Mouse (Mus musculus) MEL (cell line): ENCODE results near the gene Smim24. TPM values are rescaled to one million over a fixed set of nuclear protein-coding genes. Genes with fewer than 3 reads are reported as not detected.

Experiments
- DNase-seq: peaks from one replicate; pipeline ENCODE4 v3.0.0; 2011; ENCODE audit warnings: low read depth, low spot score
- H3K27ac ChIP-seq: 2 replicates; pipeline ENCODE4 v1.5.1; 2012; ENCODE audit warnings: low read depth, mild to moderate bottlenecking, control low read depth, low read length, moderate library complexity; ENCODE audit not compliant: control insufficient read depth
- H3K27me3 ChIP-seq, 2 experiments: fragments of 150-350 bp in 1 of 2; sonication (generic) in 1 of 2; 2 replicates each; pipeline ENCODE4 v1.6.1; 2012; ENCODE audit warnings: low read length in 2 of 2, mild to moderate bottlenecking in 2 of 2, improper control_type of control experiment in 1 of 2, moderate library complexity in 1 of 2; ENCODE audit not compliant: insufficient read depth in 2 of 2, control insufficient read depth in 1 of 2
- H3K36me3 ChIP-seq, 2 experiments: 2 replicates each; pipeline ENCODE4 v1.6.1; 2012 to 2014; ENCODE audit warnings: low read length in 2 of 2, improper control_type of control experiment in 1 of 2, inconsistent platforms in 1 of 2, mild to moderate bottlenecking in 1 of 2; ENCODE audit not compliant: insufficient read depth in 2 of 2, control insufficient read depth in 1 of 2
- H3K4me1 ChIP-seq, 2 experiments: fragments of 150-350 bp in 1 of 2; sonication (generic) in 1 of 2; 2 replicates each; pipeline ENCODE4 v1.6.1; 2012; ENCODE audit warnings: low read length in 2 of 2, improper control_type of control experiment in 1 of 2, mild to moderate bottlenecking in 1 of 2; ENCODE audit not compliant: insufficient read depth in 2 of 2, control insufficient read depth in 1 of 2
- H3K4me3 ChIP-seq, 2 experiments: fragments of 150-350 bp in 1 of 2; sonication (generic) in 1 of 2; 2 replicates each; pipeline ENCODE4 v1.5.1; 2012; ENCODE audit warnings: low read depth in 2 of 2, low read length in 2 of 2, mild to moderate bottlenecking in 2 of 2, moderate library complexity in 2 of 2, control low read depth in 1 of 2, improper control_type of control experiment in 1 of 2; ENCODE audit not compliant: control insufficient read depth in 1 of 2, insufficient read depth in 1 of 2
- H3K79me2 ChIP-seq: 2 replicates; pipeline ENCODE4 v1.6.1; 2012; ENCODE audit warnings: mild to moderate bottlenecking, low read length, moderate library complexity; ENCODE audit not compliant: control insufficient read depth, poor library complexity, insufficient read depth
- H3K9ac ChIP-seq: 2 replicates; pipeline ENCODE4 v1.6.1; 2012; ENCODE audit warnings: low read depth, mild to moderate bottlenecking, control low read depth, low read length, moderate library complexity; ENCODE audit not compliant: control insufficient read depth, poor library complexity, severe bottlenecking
- H3K9me3 ChIP-seq: fragments of 150-350 bp; sonication (generic); replicated peaks from 2 replicates; pipeline ENCODE4 v1.6.1; 2012; ENCODE audit warnings: mild to moderate bottlenecking, low read length, improper control_type of control experiment, moderate library complexity; ENCODE audit not compliant: insufficient read depth
- CHD1 ChIP-seq: IDR thresholded peaks from 2 replicates; pipeline ENCODE4 v1.6.1; 2012; ENCODE audit warnings: low read depth, mild to moderate bottlenecking, inconsistent platforms, low read length, improper control_type of control experiment
- CTCF ChIP-seq, 3 experiments: IDR thresholded peaks in 2 of 3; conservative IDR thresholded peaks in 1 of 3; 2 replicates each; pipeline ENCODE4 v1.5.1; 2011 to 2012; ENCODE audit warnings: low read length in 3 of 3, low read depth in 2 of 3, mild to moderate bottlenecking in 2 of 3, improper control_type of control experiment in 1 of 3, inconsistent platforms in 1 of 3, mixed read lengths in 1 of 3, moderate library complexity in 1 of 3; ENCODE audit not compliant: control insufficient read depth in 1 of 3, insufficient read depth in 1 of 3, poor library complexity in 1 of 3, severe bottlenecking in 1 of 3
- ELF1 ChIP-seq: IDR thresholded peaks from 2 replicates; pipeline ENCODE4 v1.6.1; 2014; ENCODE audit warnings: low read depth, mild to moderate bottlenecking, inconsistent platforms, low read length, improper control_type of control experiment, moderate library complexity
- EP300 ChIP-seq, 2 experiments: IDR thresholded peaks; 2 replicates each; pipeline ENCODE4 v1.6.1; 2011; ENCODE audit warnings: improper control_type of control experiment in 2 of 2, low read length in 2 of 2, low read depth in 1 of 2, mild to moderate bottlenecking in 1 of 2
- ETS1 ChIP-seq: IDR thresholded peaks from 2 replicates; pipeline ENCODE4 v1.6.1; 2012; ENCODE audit warnings: low read depth, mild to moderate bottlenecking, inconsistent platforms, low read length, improper control_type of control experiment, moderate library complexity
- GABPA ChIP-seq: IDR thresholded peaks from 2 replicates; pipeline ENCODE4 v1.6.1; 2012; ENCODE audit warnings: low read depth, mild to moderate bottlenecking, inconsistent platforms, low read length, improper control_type of control experiment, moderate library complexity
- KAT2A ChIP-seq: conservative IDR thresholded peaks from 2 replicates; pipeline ENCODE4 v1.6.1; 2012; ENCODE audit warnings: low read depth, low read length, improper control_type of control experiment, inconsistent platforms
- MXI1 ChIP-seq: IDR thresholded peaks from 2 replicates; pipeline ENCODE4 v1.6.1; 2011; ENCODE audit warnings: mild to moderate bottlenecking, low read depth, low read length, improper control_type of control experiment
- MYC ChIP-seq: IDR thresholded peaks from 2 replicates; pipeline ENCODE4 v1.6.1; 2011; ENCODE audit warnings: low read depth, mild to moderate bottlenecking, low read length, improper control_type of control experiment, moderate library complexity
- NRF1 ChIP-seq: IDR thresholded peaks from 2 replicates; pipeline ENCODE4 v1.6.1; 2014; ENCODE audit warnings: low read depth, mild to moderate bottlenecking, inconsistent platforms, low read length, improper control_type of control experiment, moderate library complexity; ENCODE audit not compliant: poor library complexity, insufficient read depth, severe bottlenecking
- POLR2A ChIP-seq, 2 experiments: IDR thresholded peaks; 2 replicates each; pipeline ENCODE4 v1.6.1; 2011 to 2012; ENCODE audit warnings: low read length in 2 of 2, mild to moderate bottlenecking in 2 of 2, control low read depth in 1 of 2, improper control_type of control experiment in 1 of 2, low read depth in 1 of 2, moderate library complexity in 1 of 2; ENCODE audit not compliant: control insufficient read depth in 1 of 2, insufficient read depth in 1 of 2, poor library complexity in 1 of 2
- SMC3 ChIP-seq: IDR thresholded peaks from 2 replicates; pipeline ENCODE4 v1.6.1; 2011; ENCODE audit warnings: low read depth, low read length, improper control_type of control experiment
- TCF12 ChIP-seq: IDR thresholded peaks from 2 replicates; pipeline ENCODE4 v1.6.1; 2014; ENCODE audit warnings: low read depth, mild to moderate bottlenecking, inconsistent platforms, low read length, improper control_type of control experiment, moderate library complexity
- USF2 ChIP-seq, 2 experiments: IDR thresholded peaks; 2 replicates each; pipeline ENCODE4 v1.6.1; 2011 to 2012; ENCODE audit warnings: improper control_type of control experiment in 2 of 2, low read length in 2 of 2, borderline replicate concordance in 1 of 2, inconsistent platforms in 1 of 2, low read depth in 1 of 2, mild to moderate bottlenecking in 1 of 2; ENCODE audit not compliant: insufficient read depth in 1 of 2
- ZC3H11A ChIP-seq: IDR thresholded peaks from 2 replicates; pipeline ENCODE4 v1.6.1; 2012; ENCODE audit warnings: low read depth, mild to moderate bottlenecking, inconsistent platforms, low read length, improper control_type of control experiment
- ZKSCAN1 ChIP-seq: IDR thresholded peaks from 2 replicates; pipeline ENCODE4 v1.6.1; 2012; ENCODE audit warnings: low read depth, mild to moderate bottlenecking, inconsistent platforms, low read length, improper control_type of control experiment, moderate library complexity
- polyA plus RNA-seq, 2 experiments: library from polyadenylated mRNA; stranded (reverse) in 1 of 2; unstranded in 1 of 2; fragments of >175 nt in 1 of 2; fragments of >200 nt in 1 of 2; gene quantifications; 2 replicates each; pipeline versions ENCODE4 v1.2.1 to v1.2.4; 2012; ENCODE audit warnings: low replicate concordance in 2 of 2, low read depth in 1 of 2; ENCODE audit not compliant: insufficient read length in 2 of 2, insufficient read depth in 1 of 2, missing spikeins in 1 of 2
- total RNA-seq: library from RNA; depleted of rRNA; stranded (reverse); fragments of 300-350 nt; gene quantifications from 2 replicates; pipeline ENCODE4 v1.2.3, GENCODE M21; 2012

Smim24 gene
- total and polyA plus RNA-seq, 3 experiments: 6.7 to 29.5 TPM; not detected in 1

GRCm38 (mm10) chr10:81404082-81404481 lies 11.2 kb downstream of the Smim24 start:
- no peaks in the 10 kb centered on the region for H3K79me2 ChIP-seq
- H3K4me1 ChIP-seq: peaks cover 3 to 28% of the 10 kb centered on the region in 2 experiments; a peak in 3 of 4 replicates
- H3K27ac ChIP-seq: no peak overlapping the region
- H3K4me3 ChIP-seq: no peak overlapping the region
- H3K9ac ChIP-seq: no peak overlapping the region
- no peaks in the 10 kb centered on the region for H3K9me3 ChIP-seq
- TF ChIP-seq SMC3: no peak
- TF ChIP-seq ETS1: no peak
- TF ChIP-seq NRF1: no peak
- no peak for TF ChIP-seq EP300 (IDR thresholded peaks at IDR 0.05; ENCODE audit: low read depth in 1 of 2, low read length in 2 of 2)
- TF ChIP-seq CTCF (IDR thresholded peaks at IDR 0.05 in 2 of 3, conservative IDR thresholded peaks at IDR 0.05 in 1 of 3; ENCODE audit: control insufficient read depth in 1 of 3, insufficient read depth in 1 of 3, low read depth in 2 of 3, low read length in 3 of 3, poor library complexity in 1 of 3, severe bottlenecking in 1 of 3): no peak
- no peak for TF ChIP-seq KAT2A
- TF ChIP-seq CHD1: no peak
- TF ChIP-seq MYC: no peak
- TF ChIP-seq TCF12: no peak
- TF ChIP-seq ZKSCAN1: no peak
- no peak for TF ChIP-seq MXI1
- TF ChIP-seq USF2 (IDR thresholded peaks at IDR 0.05; ENCODE audit: borderline replicate concordance in 1 of 2, insufficient read depth in 1 of 2, low read depth in 1 of 2, low read length in 2 of 2): no peak
- TF ChIP-seq, all 39 proteins: peak for 0
- no peak for DNase-seq
- H3K36me3 ChIP-seq: peaks cover 0 to 16% of the 10 kb centered on the region in 2 experiments; a peak in 2 of 4 replicates
- H3K27me3 ChIP-seq: no peaks in the 10 kb centered on the region

- Histone ChIP-seq H3K9me3 (no peaks in the 10 kb centered on the region), H3K4me1 (peaks cover 3 to 29% of the 10 kb centered on the region in 2 experiments; a peak in 3 of 4 replicates), H3K79me2 (no peaks in the 10 kb centered on the region), H3K36me3 (peaks cover 0 to 16% of the 10 kb centered on the region in 2 experiments; a peak in 2 of 4 replicates), H3K27me3 (no peaks in the 10 kb centered on the region), H3K9ac (no peak overlapping the region), H3K4me3 (no peak overlapping the region), H3K27ac (no peak overlapping the region)
- DNase-seq: no peak
- no peak for TF ChIP-seq GABPA
- no peak for TF ChIP-seq POLR2A (IDR thresholded peaks at IDR 0.05; ENCODE audit: control insufficient read depth in 1 of 2, insufficient read depth in 1 of 2, low read depth in 1 of 2, low read length in 2 of 2, poor library complexity in 1 of 2)
- no peak for TF ChIP-seq ZC3H11A
- no peak for TF ChIP-seq ELF1
- no peak for TF ChIP-seq USF2 (IDR thresholded peaks at IDR 0.05; ENCODE audit: borderline replicate concordance in 1 of 2, insufficient read depth in 1 of 2, low read depth in 1 of 2, low read length in 2 of 2)
- no peak for TF ChIP-seq TCF12
Measured at GRCm38 (mm10) chr10:81404720-81405119, 11.9 kb downstream of the Smim24 start.
